Mouse (Mus musculus) 3T3-L1 (cell line): ENCODE results near the gene Crbn.

Source experiments
- DNase-seq: peaks from one replicate; pipeline ENCODE4 v3.0.0-alpha.2; 2015; ENCODE audit warnings: low read depth, low spot score

Crbn gene

DNA sequence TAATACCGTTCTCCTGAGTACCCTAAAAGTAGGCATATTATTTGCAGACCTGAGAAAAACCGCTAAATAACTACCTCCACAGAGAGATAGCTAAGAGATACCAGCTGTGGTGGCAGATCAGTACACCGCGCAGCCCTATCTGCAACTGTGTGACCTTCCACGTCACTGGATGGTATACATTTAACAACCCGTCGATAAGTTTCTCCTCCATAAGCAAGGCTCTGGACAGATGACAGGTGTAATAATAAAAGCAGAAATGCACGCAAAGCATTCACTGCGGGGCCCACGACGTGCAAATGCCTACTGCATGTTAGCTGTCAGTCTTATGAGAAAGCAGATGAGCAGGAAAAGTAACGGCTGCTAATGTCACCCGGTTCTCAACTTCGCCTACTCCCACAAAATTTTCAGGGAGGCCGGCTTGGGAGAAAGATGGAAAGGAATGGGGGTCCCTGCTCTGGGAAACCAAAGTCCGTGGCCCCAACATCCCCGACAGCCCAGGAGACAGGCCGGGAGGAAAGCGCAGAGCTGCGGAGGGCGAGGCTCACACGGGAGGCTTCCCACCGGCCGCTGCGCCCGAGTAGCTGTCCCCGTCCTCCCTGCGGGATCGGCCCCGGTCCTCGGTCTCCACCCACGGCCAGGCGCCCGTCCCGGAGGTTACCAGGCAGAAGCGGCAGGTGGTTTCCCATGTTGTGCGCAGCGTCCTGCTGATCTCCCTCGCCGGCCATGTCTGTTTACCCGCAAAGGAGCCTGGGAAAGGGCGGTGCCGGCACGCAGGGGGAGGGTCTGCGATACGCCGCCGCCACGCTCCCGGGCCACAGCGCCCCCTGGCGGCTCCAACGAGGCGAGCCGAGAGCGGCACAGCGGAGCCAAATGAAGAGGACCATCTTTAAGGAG lies at the start of gene Crbn:
Crbn (minus strand) TSS at position 745 of the 894 bp plus-strand sequence.
- DNase-seq, result peak; percentile 88

DNA sequence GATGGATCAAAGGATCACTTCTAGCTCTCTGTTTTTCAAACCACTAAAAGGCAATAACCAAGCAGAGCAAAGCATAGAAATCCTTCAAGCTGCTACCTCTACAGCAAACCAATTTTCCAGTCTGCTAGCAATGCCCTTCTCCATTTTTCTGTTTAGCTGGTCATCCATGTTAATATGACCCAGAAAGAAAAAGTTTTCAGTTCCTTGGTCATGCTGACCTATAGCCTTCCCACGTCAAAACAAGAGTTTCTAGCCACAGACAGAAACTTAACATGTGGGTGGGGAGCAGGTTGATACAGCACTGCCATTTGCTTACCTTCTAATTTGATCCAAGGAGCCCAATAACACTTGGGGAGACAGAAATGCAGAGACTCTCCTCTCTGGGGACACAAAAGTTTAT lies 40.3 kb upstream of the Crbn start:
- no peak for DNase-seq

DNA sequence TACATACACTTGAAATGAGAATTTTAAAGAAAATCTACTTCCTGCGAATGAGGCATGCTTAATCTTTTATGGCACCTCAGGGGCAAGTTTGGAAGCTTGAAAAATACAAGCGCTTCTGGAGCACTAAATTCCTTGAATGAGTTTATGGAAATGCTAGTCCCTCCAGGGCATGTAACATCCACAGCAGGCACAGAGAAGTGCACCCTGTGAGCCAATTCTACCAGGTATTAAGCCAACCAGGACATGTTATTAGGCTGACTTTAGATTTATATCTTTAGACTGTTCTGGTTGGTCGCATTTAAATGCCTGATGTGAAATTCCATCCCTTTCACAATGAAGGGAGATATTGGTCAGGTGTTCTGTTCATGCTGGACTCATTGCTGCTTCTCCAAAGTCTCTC lies 38.2 kb upstream of the Crbn start:
- DNase-seq, result no peak

DNA sequence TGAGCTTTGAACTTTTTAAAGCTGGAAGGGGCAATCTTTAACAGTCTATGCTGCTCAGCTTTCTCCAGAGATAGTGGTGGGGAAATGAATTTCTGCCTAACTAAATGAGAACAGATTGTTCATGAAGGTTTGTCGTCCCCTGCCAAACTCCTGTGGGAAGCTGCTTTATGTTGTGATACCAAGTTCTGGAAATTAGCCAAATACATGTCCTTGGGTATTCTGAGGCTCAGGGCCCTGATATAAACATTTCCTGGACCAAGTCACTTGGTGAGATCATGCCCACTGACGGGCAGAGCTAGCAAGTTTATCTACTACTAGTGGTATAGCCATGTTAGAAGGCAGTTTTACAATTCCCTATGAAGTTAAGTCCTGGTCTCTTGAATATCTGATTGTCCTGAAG lies 35.4 kb upstream of the Crbn start:
- no peak for DNase-seq

DNA sequence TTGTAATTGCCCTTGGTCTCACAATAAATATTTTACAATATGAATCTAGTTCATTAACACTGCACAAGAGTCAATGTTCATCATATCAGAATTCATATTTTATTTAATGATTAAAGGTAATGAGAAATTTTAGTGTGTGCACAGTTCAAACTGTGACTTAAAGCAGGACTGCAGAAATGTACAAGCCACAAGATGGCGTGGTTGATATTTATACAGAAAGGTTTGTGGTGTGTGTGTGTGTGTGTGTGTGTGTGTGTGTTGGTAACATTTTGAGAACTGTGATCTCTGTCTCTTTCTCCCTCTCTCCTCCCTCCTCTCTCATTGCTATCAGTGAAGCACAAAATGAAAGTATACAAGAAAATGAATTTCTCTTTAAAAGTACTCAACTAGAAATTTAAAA lies 22.5 kb upstream of the Crbn start:
- DNase-seq, result peak; percentile 41

DNA sequence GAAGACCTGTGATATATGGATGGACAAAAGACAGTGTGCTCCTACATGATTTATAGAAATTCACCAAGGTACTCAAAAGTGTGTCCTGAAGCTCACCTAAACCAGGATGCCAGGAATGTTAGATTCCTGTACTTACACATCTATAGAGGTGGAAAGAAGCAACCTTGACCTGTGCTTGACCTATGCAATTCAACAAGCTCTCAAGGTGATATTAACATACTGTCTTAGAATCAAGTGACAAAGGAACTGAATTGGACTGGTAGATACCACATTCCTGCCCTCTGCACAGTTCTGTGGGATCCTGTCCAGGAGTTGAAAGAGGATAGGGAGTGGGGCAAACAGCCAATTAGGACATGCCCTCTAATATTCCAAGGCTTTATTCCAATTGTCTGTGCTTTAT lies 20.7 kb upstream of the Crbn start:
- DNase-seq, result no peak

DNA sequence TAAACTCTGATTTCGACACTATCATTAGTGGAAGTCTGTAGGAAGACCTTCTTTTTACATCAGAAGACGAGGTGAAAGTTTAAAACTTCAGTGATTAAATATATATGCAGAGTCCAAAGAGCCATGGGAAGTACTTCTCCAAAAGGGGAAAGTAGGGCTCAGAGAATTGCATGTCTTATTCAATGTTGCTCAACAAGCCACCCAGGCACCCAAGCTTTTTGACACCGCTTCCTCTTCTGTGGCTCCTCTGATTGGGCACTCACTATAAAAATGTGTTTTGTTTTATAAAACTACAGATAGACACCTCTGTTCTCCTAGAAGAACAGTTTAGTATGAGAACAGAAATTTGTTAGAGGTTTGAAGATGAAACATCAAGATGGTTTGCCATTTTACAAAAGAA lies 20.0 kb upstream of the Crbn start:
- no peak for DNase-seq

DNA sequence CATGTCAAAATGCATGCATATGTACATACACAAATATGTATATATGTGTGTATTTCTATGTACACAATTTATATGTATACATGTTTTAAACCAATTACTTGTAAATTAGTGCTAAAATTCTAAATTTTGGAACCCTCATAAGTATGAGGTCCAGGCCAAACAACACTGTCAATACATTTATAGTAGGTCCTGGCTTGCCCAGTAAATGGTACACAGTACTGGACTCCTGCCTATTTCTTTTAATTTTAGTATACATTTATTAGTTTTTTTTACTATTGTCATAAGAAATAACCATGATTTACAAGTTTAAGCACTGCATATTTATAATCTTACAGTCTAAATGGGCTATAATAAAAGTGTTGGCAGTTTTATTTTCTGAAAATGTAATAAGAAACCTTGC lies 19.4 kb upstream of the Crbn start:
- no peak for DNase-seq

DNA sequence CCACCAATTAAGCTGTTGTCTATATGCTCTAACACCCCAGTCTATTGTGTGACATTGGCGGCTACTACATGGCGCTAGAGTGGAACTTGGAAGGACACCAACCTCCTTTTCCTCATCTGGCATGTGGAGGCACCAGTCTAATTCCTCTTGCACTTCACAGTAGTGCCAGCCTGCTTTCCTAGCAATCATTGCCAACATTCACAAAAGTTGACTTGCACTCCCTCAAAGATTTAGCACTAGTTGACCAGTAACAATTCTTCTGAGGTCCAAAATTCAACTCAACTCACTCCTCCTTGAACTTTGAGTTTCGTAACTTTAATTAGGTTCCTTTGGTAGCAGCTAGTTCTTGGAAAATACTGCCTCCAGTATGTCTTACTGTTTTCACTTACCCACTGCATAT lies 10.8 kb upstream of the Crbn start:
- no peak for DNase-seq

DNA sequence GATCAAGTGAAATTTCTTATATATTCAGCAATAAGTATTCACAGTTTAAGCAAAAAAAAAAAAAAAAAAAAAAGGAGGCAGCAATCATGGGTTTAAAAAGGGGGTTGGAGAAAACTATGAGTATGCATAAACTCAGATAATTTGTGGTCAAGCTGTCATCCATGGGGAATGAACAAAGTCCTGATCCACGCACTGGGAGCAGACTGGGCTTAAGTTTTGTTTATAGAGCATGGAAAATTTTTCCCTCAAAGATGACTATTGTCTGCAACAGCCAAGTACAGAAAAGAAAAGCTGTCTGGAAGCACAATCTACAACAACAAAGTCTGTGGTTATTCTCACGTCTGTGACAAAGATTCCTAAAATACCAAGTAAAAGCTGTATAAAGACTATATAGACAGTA lies 9.3 kb upstream of the Crbn start:
- peak; percentile 55 for DNase-seq

DNA sequence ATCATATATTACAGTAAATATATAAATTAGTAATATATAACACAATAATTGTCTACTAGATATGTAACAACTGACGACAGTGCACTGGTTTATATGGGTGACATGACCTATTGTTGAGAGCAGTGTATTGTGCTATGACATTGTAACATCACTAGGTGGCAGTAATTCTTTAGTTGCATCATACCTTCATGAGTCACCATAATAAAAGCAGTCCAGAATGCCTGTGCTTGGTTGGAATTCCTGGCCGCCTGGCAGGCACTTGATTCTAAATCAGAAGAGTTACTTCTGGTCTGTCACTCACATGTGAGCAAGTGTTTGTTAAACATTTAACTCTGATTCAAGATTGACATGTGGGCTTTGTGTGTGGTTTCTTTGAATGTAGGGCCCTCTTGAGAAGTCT lies 5.0 kb upstream of the Crbn start:
- DNase-seq, result peak; percentile 86

DNA sequence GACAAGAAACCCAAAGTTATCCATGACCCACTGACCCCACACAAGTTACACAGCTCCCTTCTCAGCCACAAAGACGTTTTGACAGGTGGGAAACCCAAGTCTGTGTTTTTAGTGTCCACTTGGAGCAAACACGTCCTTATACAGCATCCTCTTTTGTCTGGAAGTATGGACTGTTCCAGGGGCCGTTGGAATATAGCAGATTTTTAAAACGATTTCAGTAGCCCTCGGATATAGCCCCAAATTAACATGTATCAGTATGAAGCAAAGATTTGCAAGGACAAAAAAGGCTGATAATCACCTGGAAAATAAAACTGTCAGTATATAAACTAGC lies 315 bp upstream of the Crbn start:
- no peak for DNase-seq

DNA sequence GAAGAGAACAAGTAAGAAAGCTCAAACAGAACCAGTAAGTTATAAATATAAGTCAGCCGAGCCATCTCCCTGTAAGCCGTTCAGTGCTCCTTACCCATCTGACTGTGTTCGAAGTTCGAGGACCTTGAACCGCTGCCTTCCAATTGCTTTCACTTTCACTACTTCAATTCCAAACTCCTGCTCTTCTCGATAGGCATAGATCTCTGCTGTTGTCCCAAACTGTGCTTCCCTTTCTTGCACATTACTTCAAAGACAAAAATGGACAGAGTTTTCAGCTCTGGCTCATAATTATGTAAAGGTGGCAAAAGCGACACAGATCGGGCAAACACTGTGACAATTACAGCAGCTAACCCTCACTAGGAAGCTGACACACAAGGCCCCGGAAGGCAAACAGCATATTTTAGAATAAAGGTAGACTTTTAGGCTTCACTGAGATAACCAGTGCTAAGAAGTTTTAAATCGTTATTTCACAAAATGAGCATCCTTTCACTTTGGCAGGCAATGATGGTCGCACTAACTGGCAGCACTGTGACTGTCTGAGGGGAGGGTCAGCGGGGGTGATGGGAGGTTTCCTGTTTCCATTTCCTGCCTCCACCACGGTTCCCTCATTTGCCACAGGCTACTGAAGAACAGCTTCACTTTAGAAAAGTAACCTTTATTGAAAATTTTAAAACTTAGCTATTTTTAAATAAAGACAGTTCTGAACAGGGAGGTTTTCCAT lies 5.6 kb downstream of the Crbn start:
- no peak for DNase-seq

DNA sequence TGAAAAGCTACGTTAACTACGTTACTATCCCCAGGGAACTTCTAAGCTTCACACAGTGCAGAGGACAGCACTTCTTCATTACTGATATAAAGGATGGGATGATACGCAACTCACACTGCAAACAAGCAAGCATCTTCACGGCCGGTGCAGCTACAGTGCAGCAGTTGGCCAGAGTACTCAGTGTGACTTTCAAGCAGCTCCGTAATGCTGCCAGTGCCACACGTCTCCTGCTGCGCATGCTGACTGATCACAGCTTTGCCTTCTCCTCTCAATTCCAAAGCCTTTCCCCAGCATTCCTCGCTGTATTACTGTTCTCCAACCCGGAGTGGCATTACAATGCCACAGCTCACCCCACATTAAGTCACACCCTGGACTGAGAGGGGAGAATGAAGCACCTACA lies 6.3 kb downstream of the Crbn start:
- DNase-seq, result no peak

DNA sequence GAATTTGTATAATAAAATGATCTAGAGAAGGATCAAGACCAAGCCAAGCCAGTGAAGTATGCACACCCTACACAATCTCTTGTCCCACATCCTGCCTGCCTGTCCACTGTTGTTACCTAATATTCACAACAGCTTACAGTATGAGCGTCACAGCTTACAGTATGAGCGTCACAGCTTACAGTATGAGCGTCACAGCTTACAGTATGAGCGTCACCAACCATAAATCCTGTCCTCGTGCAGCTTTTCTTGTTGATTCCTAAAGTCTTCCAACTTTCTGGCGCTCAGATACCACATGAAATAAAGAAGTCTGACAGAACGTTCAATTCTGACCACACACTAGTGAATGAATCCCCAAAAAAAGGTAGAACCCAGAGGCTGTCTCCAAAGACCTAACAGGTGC lies 6.8 kb downstream of the Crbn start:
- no peak for DNase-seq

DNA sequence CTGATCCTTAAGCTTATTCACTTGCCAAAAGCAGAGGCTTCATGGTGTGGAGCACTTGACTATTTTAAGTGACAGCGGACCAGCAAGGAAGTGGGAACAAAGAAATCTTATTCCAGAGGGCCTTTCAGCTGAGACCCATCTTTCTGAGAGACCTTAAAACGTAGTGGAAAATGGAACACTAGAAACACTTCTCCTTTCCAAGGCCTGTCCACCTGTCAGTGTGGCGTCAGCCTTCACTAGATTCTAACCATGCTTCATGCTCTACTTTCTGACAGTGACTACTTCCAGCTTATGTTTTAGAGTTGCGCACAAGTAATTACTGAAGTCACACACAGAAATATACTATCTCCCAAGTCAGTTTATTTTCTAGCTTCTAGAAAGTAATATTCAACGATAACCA lies 7.4 kb downstream of the Crbn start:
- DNase-seq, result no peak

DNA sequence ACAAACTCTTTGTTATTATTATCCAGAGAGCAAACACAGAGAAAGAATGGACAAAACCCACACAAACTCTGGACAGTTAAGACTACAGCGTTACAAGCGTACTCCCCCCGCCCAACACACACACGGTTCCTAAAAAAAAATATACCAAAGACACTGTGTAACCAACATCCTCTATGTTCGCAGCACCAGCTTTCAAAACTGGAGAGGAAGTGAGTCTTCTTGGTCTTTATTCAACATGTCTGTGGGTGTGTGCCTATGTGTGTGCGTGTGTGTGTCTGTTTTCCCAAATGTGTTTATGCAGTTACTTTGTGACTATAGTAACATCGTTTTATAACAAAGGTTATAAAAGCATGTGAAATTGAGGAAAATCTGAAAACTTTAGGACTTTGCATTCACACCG lies 8.4 kb downstream of the Crbn start:
- DNase-seq, result no peak

DNA sequence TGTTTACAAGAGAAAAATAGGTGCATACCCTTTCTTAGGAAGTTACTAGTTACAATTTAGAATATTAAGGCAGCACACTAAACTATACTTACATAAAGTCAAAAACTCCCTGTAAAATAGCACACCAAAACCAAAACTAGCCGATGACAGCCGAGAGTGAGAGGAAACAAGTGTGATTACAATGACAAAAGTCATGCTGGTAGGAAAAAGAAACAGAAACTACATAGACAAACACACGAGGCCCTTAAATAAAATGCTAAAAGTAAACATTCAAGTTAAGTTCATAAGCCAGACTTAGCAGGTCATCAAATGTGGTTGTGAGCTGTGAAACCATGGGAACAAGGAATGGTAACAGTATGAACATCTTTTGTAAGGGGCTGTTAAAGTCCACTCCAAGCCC lies 12.7 kb downstream of the Crbn start:
- no peak for DNase-seq

DNA sequence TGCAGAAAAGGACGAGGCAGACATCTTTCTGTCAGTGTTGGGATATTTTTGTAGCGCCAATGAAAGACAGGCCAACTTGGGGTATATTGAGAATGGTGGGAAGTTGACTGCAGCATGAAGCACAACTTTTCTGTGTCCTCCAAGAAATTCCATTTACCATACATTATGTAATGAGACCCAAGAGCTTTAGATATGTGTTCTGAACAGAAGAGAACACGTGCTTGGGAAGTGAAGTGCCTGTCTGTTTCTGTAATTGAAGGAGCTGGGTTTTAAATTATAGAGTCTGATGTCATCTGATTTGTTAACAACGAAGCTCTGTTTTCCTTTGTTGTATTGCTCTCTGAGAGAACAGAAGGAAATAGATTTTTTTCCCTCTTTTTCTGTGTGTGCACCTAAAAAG lies 29.8 kb downstream of the Crbn start:
- DNase-seq, result no peak

DNA sequence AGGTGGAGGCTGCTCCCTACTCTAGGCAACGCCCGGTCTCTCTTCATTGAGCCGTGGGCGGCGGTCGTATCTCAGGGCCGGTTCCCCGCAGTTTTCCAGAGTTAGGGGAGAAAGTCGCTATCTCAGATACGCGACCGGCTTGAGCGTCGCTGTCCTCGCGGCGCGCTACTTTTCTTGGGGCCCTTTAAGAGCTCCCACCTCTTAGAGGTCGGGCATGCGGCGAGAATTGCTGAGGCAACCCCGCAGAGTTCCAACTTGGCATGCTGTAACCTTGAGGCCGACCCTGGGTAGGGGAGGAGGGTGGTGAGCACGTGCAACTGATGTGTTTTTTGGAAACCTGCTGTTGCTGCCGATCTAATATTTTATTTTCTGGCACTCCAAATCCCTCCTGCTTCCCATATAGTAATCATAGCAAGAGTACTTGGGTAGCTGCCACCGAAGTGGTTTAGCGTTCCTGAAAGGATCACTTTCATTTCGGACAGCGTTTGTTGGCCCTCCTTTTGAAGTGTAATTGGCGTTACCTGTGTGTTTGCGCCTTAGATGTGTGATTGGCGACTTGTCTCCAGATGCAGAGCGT lies 30.5 kb downstream of the Crbn start:
- peak; percentile 43 for DNase-seq

DNA sequence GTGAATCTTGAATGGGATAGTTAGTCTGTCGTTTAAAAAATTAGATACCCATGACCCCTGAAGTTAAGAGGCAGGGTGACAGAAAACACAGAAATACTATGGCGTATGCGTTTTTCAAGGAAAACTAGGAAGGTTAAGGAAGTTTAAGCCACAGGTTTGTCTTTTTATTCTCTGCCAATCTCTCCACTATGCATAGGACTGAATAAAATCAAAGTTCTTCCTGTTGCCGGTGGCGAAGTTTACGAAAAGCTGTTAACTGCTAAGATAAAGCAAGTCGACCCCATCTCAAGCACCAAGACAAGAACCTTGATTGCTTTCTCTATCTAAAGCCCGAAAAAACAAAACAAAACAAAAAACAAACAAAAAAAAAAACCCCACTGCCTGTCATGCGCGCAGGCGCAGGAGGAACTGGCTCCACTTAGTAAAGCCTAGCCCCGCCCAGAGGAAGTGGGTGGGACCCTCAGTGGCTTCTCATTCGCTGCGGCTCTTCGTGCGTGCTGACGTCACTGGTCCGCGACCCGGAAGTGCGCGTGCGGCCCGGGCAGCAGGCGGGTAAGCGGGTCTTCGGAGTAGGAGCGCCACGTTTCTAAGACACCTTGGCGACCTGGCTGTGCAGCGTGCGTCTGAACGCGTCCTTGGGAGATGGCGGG lies 31.1 kb downstream of the Crbn start, which contains the start of gene Trnt1:
Trnt1 (plus strand) TSS at position 481 of the 650 bp plus-strand sequence.
- DNase-seq, result peak; percentile 99

DNA sequence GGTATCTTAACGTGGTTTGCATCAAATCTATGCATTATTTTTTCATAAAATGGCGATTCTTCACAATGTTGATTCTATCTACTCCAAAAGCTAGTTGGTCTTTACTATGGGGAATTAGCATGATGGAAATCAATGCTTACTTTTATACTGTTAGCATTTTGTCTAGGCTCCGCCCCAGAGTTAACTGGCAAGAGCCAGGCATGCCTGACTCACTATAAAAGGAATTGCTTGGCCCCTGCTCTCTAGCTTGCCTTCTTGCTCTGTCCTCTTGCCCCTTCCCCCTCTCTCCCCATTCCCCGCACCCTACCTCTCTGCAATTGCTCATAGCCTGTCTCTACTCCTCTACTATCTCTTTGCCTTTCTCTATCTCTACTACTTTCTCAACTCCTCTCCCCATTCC lies 33.1 kb downstream of the Crbn start:
- peak; percentile 56 for DNase-seq
